Mouse (Mus musculus) mouse embryonic stem cell (cell line): ENCODE data around the gene Cby3.

Source experiments
- in situ Hi-C, 2 experiments: fragments of 300-500 bp; cut with MboI; formaldehyde crosslinking; loops; 1 replicate in 1 of 2; 3 replicates in 1 of 2; pipeline ENCODE4 v1.14.3; 2019 to 2020; ENCODE audit warnings: low sequenced_read_pairs in 2 of 2, low pct_unique_long_range_greater_than_20kb in 1 of 2, mixed read lengths in 1 of 2; ENCODE audit not compliant: unreplicated experiment in 1 of 2

Gene Cby3

DNA sequence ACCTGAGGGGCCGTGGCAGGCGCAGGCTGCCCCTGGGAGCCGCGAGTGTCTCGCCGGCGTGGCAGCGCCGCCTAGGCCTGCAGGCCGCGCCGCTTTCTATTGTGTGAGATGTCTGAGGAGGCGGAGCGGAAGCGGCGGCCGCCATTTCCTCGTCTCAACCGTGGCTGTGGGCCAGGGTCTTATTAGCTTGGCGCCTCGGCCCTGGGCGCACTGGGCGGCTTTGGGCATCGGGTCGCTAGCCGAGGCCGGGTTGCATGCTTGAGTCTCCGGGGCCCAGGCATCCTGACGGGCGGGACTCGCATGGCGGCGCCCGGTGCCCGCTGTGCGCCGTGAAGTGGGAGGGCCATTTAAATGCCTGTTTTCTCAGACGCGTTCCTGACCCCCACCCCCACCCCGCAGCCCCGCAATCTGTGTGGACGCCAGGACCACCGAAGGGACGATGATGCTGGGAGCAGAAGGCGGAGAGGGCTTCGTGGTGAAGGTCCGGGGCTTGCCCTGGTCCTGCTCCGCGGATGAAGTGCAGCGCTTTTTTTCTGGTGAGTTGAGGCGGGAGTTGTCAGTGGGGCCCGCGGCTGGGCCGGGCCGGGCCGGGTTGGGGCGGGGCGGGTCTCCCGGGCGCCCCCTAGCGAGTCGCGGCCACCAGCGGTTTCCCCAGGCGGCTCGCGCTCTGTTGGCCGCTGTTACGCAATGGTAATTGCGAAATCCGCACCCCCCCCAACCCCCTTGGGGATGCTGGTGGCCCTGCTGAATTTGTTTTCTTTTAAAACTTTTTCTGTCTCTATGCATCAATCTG, 23.8 kb downstream of the Cby3 start:
- in situ Hi-C loops, result no loop called here

DNA sequence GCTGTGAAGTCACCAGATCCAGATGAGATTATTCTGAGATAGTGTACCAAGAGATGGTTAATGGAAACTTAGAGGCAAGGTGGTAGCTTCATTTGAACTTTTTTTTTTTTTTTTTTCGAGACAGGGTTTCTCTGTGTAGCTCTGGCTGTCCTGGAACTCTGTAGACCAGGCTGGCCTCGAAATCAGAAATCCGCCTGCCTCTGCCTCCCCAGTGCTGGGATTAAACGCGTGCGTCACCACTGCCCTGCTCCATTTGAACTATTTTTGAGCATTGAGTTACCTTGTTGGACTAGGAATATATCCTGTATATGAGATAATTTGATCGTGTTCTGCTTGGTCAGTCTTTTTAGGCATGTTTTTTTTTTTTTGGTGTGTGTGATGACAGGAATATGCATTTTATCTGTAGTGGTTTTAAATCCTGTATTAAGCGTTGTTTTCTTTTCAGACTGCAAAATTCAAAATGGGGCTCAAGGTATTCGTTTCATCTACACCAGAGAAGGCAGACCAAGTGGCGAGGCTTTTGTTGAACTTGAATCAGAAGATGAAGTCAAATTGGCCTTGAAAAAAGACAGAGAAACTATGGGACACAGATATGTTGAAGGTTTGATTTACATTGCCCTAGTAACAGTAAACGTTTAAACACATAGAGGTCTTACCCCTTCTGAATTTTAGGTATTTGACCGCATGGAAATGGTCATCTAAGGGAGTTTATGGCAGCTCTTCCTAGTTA, 24.9 kb downstream of the Cby3 start:
- in situ Hi-C loops, result no loop called here

DNA sequence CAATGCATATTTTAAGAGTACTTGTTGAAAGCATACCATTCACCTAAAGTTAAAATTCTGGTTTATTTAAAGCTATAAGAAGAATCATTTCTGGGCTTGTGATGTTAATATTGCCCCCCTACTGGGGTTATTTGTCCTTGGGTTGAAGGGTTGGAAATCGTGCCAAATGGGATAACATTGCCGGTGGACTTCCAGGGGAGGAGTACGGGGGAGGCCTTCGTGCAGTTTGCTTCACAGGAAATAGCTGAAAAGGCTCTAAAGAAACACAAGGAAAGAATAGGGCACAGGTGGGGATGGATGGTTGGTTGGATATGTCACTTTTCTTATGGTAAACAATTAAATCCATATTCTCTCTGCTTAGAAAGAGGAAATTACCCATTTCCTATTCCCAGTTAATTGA, 27.0 kb downstream of the Cby3 start:
- in situ Hi-C loops, result no loop called here

DNA sequence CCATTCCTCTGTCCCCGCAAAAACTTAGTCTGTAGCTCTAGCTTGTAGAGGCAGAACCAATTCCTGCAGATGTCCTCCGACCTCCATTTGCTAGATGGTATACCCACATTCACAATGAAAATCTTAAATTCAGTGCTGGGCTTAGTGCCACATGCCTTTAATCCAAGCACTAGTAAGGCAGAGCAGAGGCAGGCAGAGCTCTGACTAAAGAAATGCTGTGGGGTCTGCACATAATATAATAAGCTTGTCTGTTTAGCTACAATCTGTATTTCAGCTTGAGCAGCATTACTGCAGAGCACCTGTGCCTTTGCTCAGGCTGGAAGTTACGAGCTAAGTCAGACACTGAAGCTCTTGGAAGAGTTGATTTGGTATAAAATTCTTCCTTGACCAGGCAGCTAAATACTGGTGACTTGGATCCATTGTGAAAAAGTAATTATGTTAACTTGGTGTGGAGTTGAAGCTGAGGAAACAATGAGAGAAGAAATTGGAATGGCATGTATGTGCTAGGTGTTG, 33.0 kb downstream of the Cby3 start:
- in situ Hi-C loops, result no loop called here

DNA sequence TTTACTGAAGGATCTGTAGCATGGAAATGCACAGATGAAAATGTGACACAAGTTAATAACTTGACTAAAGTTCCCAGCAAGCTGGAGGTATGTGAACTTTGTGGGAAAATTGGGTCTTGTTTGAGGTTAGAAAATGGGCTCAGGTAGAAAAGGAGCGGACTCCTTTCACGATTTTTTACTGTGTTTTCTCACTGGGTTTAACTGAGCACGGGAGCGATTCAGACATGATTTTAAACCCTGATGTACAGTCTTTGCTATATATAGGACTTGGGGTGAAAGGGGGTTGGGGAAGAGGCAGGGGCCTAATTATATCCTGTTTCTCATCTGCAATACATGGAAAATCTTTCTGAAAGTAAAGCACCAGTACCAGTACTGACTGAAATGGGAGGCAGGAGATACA, 33.4 kb downstream of the Cby3 start:
- in situ Hi-C loops, result no loop called here

DNA sequence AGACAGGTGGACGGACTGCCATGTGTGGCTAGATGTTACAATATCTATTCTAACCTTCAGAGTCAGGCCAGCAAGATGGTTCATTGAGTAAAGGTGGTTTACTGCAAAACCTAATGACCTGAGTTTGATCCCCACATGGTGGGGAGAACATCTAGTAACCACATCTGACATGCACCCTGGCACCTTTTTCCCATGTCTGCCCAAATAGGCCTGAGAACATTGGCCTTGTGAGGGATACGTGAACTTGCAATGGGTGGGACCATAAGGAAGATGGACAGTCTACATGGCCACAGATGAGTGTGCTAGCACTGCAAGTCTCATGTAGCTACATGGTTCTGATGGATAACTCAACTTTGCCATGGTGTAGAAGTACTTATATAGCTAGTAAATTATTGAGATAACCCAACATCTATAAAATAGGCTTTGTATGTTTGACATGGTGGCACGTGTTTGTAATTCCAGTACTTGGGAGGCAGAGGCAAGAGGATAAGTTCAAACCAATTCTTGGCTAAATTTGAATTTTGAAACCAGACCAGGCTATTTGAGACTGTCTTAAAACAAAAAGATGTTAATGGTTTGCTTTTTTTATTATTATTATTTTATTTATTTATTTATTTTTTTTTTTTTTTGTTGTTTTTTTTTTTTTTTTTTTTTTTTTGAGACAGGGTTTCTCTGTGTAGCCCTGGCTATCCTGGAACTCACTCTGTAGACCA, 34.1 kb downstream of the Cby3 start:
- in situ Hi-C loops, result no loop called here

DNA sequence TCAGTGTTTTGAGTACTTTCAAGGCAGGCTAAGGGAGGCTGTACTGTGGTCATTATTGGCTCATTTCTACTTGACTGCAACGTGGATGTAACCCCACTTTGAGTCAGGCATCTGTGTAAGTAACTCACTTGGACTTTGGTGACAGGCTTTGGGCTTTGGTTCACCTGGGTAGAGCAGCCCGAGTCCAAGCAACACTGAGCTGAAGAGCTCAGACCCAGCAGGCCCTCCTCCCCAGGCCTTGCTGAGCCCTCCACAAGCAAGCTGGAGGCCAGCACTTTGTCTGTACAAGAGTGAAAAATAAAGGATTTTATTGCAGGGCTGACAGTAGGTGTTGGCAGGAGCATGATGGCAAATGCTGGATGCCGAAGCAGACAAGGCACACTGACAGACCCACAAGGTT, 34.7 kb downstream of the Cby3 start:
- in situ Hi-C loops, result no loop called here

DNA sequence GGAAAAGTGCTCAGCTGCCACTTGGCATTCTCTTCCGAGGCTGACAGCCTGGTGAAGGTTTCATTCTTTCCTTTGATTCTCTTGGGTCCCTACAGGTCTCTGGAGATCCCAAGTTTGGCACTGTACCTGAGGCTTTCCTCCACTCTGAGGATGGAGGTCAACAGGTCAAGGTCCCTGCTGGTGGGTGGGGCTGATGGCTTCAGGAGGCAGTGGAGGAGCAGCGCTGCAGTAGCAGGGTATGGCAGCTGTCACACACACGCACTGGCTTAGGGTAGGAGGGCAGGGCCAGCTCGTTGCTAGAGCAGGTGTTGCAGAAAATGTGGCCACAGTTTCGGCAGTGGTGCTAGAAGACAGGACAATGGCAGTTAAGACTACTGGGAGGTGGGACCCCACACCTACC, 35.4 kb downstream of the Cby3 start:
- in situ Hi-C loops, result loop anchor here in 1 of 2 experiments (5.0 kb wide), 1 partner anchor 82 kb away; no protein-coding TSS in a partner anchor

DNA sequence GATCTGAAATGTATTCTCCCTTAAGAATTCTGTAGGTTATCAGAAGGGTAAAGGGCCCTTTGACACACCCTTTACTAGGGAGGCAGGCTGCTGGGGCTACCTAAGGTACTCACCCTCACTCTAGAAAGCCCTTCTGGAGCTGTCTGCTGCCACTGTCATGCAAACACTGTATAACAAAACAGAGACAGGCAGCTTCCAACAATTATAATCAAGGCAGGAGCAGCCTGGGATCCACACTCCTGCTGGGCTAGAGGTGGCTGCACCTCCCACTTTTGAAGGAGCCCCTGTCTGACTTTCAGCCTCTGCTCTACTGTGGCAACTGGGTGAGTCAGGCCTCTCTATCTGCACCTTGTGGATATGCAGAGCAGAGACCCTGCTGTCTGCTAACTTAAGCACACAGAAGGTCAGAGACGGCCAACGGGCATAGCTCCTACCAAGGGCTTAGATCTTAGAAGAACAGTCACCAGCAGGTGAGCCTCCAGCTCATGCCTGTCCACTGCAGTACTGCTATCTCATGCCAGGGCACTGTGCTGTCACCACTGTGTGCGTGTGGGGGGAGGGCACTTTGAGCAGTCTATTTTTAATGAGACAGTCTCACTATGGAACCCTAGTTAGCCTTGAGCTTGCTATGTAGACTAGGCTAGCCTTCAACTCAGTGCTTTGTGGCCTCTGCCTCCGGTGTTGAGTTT, 37.2 kb downstream of the Cby3 start:
- in situ Hi-C loops, result loop anchor here in 1 of 2 experiments (5.0 kb wide), 1 partner anchor 84 kb away; no protein-coding TSS in a partner anchor

DNA sequence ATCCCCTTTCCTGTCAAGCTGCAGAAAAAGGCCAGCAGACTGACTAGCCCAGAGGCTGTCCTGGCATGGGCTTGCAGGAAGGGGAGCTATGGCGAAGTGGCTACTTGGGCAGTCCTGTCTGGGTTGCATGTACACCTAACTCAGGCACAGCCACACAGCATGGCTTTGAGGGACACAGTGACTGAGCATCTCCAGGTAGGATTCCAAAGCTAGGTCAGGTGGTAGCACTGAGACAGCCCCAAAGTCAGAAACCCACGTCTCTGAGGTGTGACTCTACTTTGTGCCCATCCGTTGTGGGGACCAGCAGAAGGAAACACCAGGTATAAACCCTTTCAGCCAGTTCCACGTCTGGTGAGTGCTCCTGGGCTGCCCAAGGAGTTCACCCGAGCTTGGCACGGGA, 39.0 kb downstream of the Cby3 start:
- in situ Hi-C loops, result loop anchor here in 1 of 2 experiments (5.0 kb wide), 1 partner anchor 86 kb away; no protein-coding TSS in a partner anchor

DNA sequence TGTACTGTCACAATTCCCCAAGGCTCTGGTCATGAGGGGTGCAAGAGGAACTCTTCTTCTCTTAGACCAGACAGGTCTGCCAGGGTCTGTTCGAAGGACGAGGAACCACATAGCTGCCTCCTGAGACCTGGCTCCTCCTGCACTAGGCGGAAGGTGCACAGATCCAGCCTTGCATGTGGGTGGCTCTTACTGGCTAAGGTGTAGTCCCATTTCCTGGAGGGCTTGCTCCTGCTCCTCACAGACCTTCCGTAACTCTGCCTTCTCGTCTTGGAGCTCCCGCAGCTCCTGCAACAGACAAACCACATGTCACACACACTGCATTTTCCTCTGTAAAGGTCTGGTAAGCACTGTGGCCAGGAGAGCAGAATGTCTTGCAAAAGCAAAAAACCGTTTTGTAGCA, 40.5 kb downstream of the Cby3 start:
- in situ Hi-C loops, result loop anchor here in 1 of 2 experiments (5.0 kb wide), 1 partner anchor 87 kb away; no protein-coding TSS in a partner anchor

DNA sequence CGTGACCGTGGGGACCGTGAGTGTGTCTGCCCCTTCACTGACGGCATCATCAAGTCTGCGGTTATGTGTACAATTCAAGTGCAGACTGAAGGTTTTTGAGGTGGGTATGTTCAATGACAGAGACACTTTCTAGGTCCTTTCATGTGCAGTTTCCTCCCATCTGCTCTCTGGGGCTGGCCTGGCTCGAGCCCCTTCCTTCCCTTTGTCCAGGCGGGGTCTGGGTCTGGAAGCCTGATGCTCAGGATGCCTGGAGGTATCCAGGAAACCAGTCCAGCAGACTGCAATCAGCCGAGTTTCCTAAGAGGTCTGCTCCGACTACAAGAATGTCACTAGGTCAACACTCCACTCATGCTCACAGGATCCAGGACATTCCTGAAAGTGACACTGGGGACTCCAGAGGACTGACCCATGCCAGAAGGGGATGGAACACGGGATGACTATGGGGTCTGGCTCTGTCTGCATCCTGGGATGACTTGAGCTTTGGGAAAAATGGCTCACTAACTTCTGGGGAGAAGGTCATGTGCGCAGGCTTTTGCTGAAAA, 42.6 kb downstream of the Cby3 start:
- in situ Hi-C loops, result no loop called here

DNA sequence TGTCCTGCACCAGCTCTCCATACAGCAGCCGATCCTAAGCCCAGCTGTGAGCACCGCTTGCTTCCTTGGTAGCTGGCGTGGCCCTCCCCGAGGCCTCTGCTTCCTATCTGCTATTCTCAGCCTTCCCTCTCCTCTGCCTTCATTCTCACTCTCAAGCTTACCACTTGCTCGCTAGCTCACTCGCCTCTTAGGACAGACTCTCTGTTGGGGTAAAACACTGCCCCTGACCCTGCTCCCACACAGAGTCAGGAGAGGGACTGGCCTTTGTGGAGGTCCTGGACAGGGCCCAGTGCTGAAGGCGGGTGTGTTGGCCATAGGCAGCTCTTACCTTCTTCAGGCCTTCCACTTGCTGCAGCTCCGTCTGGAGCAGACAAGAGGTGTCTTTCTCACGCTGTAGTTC, 43.1 kb downstream of the Cby3 start:
- in situ Hi-C loops, result no loop called here

DNA sequence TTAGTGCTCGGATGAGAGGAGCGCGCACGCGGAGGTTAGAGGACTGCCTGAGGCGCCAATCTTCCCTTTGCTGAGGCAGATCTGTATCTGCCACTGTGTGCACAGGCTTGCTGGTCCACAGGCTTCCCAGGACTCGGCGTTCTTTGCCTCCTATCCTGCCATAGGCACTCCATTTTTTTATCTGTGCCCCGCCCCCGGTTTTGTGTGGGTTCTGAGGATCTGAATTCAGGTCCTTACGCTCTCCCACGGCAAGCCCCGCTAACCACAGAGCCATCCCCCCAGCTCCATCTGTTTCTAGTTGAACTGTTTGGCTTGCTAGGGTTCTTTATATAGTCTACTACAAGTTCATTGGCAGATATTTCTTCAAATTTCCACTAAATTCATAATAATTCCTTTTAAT, 44.5 kb downstream of the Cby3 start:
- in situ Hi-C loops, result no loop called here

DNA sequence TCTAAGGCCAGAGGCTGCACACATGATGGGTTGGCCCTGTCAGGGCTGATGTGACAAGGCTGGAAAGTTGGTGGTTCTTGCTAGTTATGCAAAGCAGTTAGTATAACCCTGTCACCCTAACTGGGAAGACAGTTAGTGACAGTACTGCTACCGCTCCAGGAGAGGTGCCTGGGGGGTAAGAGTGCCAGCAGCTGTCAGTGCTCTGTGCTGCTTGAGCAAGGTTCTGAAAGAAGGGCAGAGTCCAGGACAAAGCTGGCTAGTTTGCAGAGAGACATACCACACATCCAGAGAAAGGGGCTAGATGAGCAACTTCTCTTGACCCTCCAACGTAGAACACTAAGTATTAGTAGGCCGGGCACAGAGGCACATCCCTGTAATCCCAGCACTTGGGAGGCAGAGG, 48.2 kb downstream of the Cby3 start:
- in situ Hi-C loops, result no loop called here

DNA sequence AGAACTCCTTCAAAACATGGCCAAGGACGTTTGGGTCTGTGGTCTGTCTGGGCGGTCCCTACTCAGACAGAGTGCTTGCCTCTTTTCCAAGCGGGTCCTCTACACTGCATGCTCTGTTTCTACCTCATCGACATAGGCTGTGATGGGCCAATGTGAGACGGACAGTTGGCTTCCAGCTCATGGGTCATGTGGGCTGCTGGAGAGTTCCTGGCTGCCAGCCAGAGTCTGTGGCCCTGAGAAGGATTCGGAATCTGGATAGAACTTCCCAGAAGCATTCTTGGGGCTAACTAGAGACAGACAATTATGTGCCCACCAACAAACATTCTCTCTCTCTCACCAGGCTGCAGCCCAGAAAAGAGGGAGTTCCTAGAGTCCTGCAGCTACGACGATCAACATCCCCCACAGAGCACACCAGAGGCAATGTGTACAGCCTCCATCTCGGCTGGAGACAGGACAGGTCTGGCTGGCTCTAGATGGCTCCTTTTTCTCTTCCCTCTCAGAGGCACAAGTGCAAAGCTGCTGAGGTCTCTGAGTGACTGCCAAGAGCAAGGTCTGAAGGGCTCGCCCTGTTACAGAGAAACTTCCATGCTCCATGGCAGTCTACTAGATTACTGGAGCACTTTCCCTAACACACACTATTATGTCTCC, 49.2 kb downstream of the Cby3 start:
- in situ Hi-C loops, result no loop called here

DNA sequence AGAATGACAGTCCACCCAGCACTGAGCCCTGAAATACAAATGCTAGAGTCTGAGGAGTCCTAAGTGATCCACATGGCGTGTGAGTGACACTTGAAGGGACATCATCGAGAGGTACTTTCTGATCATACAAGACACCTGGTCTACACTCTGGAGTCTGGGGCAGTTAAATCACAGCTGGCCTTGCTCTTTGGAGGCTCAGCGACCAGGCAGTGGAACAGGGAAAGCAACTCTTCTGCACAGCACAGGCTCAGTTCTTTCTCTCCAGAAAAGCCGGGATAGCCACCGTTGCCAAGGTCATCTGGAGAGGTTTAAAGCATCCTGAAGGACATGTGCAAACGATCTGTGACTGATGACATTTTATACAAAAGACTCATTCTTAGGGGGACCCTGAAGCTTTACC, 53.0 kb downstream of the Cby3 start:
- in situ Hi-C loops, result no loop called here
